Mouse (Mus musculus) liver, embryonic 11.5 days (tissue): Measurements from ENCODE around the gene Txlna. TPM values are rescaled to one million over a fixed set of nuclear protein-coding genes. Genes with fewer than 3 reads are reported as not detected.

Experiments
- ATAC-seq: fragments of 200-750 bp; cut with Nextera tagmentation; replicated peaks from 2 replicates; pipeline ENCODE4 v1.8.0; 2017; ENCODE audit warnings: moderate number of reproducible peaks, mild to moderate bottlenecking, moderate TSS enrichment, moderate library complexity; ENCODE audit not compliant: low FRiP score
- DNase-seq: peaks from one replicate; pipeline ENCODE4 v3.0.0-alpha.2; 2017; ENCODE audit warnings: low spot score
- H3K27ac ChIP-seq: fragments of 300-500 bp; sonication (generic); 2 replicates; pipeline ENCODE4 v1.5.1; 2014; ENCODE audit warnings: mild to moderate bottlenecking, low read depth, low read length, control low read depth
- H3K27me3 ChIP-seq: fragments of 300-500 bp; sonication (generic); replicated peaks from 2 replicates; pipeline ENCODE4 v1.6.1; 2014; ENCODE audit warnings: low read length, mixed read lengths; ENCODE audit not compliant: control insufficient read depth, insufficient read depth
- H3K36me3 ChIP-seq: fragments of 300-500 bp; sonication (generic); 2 replicates; pipeline ENCODE4 v1.6.1; 2014; ENCODE audit warnings: mild to moderate bottlenecking, low read length, moderate library complexity, mixed read lengths; ENCODE audit not compliant: control insufficient read depth, insufficient read depth
- H3K4me1 ChIP-seq: fragments of 300-500 bp; sonication (generic); replicated peaks from 2 replicates; pipeline ENCODE4 v1.6.1; 2014; ENCODE audit warnings: low read length, mixed read lengths; ENCODE audit not compliant: control insufficient read depth, insufficient read depth
- H3K4me2 ChIP-seq: fragments of 300-500 bp; sonication (generic); 2 replicates; pipeline ENCODE4 v1.6.1; 2014; ENCODE audit warnings: mild to moderate bottlenecking, control low read depth, moderate library complexity
- H3K4me3 ChIP-seq: fragments of 300-500 bp; sonication (generic); 2 replicates; pipeline ENCODE4 v1.5.1; 2014; ENCODE audit warnings: low read depth, low read length, control low read depth
- H3K9ac ChIP-seq: fragments of 300-500 bp; sonication (generic); 2 replicates; pipeline ENCODE4 v1.6.1; 2014; ENCODE audit warnings: low read depth, low read length, control low read depth
- H3K9me3 ChIP-seq: fragments of 300-500 bp; sonication (generic); 2 replicates; pipeline ENCODE4 v1.6.1; 2016; ENCODE audit warnings: low read length, inconsistent platforms, mixed read lengths; ENCODE audit not compliant: control insufficient read depth
- WGBS: fragments of 180-500 bp; shearing (Covaris S2); extraction: QIAGEN DNeasy Blood & Tissue Kit; methylation state at CpG from one replicate; pipeline ENCODE4 v1.1.7; 2014; 5-methylcytosine and 5-hydroxymethylcytosine counted together
- polyA plus RNA-seq: library from polyadenylated mRNA; unstranded; fragments of >200 nt; fragmentation: Nextera tagmentation; extraction: Ambion mirVana; gene quantifications from 2 replicates; pipeline ENCODE4 v1.2.1, GENCODE M21; 2014

The Txlna gene
- polyA plus RNA-seq, 1 experiment from 2014 or later: 70.6 TPM

DNA sequence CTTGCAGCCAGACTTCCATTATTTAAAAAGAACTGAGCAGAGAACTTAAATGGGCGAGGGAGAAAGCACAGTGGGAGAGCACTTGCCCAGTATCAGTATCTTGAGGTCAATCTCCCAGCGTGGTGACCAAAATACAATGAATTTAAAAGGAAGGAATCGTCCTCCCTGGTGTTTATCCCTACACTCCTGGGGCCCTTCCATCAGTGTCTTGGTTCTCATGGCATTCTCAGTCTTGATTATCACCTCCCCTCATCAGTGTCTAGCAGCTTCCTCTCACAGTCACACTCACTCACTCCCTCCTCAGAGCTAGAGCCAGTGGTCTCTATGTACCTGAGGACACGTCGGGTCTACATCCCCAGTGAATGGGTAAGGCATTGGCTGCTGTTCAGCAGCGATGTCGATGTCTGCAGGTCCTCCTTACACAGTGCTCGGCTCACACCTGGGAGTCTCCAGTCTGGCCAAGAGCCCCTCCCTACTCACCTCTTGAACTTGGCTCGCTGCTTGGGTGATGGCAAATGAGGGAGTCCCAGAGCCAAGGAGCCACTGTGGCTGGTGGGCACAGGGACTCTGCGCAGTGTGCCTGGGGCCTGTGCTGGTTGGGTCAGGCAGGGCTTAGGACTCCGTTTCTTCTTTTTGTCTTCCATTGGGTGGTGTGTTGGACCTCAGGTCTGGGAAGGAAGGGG, 18.6 kb downstream of the Txlna start:
- ATAC-seq (no peak), DNase-seq (no peak)
- Histone ChIP-seq H3K4me2 (peak overlapping the region; percentile 73), H3K9ac (no peak overlapping the region), H3K27me3 (no peaks in the 10 kb centered on the region), H3K9me3 (no peaks in the 10 kb centered on the region), H3K4me3 (no peak overlapping the region), H3K4me1 (peaks cover 25% of the 10 kb centered on the region), H3K27ac (no peak overlapping the region), H3K36me3 (peaks cover 6% of the 10 kb centered on the region; the same call in 1 of the 2 replicates)
- 77% methylated on average over 11 of the region's 11 CpGs for WGBS

DNA sequence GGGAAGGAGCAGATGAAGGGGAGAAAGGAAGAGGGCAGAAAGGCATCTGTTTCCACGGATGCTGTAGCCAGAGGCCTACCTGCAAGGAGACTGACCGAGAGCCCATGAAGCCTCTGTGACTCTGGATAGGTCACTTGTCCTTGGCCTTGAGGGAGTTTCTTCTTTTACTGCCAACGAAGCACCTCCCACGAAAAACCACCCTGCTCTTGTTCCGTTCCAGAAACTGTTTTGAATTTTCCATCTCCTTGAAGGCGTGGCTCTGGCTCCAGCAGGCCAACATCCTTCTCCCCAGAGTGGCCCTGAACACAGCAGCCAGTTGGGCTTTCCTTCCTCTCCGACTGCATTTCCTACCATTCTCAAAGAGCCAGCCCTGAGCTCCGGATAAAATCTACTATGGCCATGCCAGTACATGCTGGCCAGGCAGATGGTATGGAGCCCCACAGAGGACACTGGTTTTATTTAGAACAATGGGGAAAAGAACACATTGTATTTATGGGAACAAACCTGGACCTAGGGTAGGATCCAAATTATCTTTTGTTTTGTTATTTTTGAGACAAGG, 19.5 kb downstream of the Txlna start:
- peaks cover 25% of the 10 kb centered on the region for H3K4me1 ChIP-seq
- no peak overlapping the region for H3K27ac ChIP-seq
- 78% methylated on average over 8 of the region's 8 CpGs for WGBS

DNA sequence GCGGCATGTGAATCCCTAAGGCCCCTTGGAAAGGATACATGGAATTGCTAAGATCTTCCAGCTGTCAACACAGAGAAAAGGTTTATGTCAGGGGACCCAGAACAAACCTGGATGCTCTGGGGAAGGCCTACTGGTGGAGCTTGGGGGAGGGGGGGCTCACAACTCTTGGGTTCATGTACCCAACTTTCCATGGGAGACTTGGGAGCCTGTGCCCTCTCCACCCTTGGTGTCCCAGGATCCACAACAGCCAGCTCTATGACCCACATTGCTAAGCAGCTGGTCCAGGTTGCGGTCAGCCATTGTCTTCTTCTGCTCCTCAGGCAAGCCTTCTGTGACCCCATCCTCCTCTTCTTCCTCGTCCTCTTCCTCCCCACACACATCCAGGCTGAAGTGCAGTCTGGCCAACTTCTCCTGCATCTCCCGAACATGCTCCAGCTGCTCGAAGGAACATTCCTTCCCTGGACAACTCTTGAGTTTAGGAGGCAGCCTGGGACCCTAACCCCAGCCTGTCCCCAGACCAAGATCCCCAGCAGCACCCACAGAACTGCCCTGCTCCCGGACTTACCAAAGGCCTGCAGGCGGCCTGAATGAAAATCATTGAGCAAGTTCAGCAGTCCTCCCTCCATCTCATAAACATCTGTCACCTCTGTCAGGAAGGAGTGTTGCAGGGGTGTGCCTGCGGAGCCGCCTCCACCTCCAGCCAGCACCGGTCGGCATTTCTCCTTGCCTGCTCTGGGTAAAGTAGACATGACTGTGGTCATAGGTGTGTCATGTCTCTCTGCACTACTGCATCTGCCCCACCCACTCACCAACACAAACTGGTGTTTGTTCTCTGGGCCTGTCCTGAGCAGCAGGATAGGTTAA, 20.2 kb downstream of the Txlna start:
- H3K27ac ChIP-seq: no peak overlapping the region

More for the DNA sequence above, 19.5 kb downstream of the Txlna start:
- DNase-seq (no peak), ATAC-seq (no peak)
- Histone ChIP-seq H3K27me3 (no peaks in the 10 kb centered on the region), H3K4me3 (no peak overlapping the region), H3K9ac (no peak overlapping the region), H3K36me3 (peaks cover 7% of the 10 kb centered on the region; the same call in 1 of the 2 replicates), H3K9me3 (no peaks in the 10 kb centered on the region), H3K4me2 (no peak overlapping the region)

GRCm38 (mm10) chr4:129618786-129619691, 21.8 kb downstream of the Txlna start, which contains the start of gene Iqcc:
Gene Iqcc (minus strand): TSS chr4:129619099.
- Histone ChIP-seq H3K36me3 (peaks cover 7% of the 10 kb centered on the region; the same call in 1 of the 2 replicates), H3K27ac (peak within 1 kb of the TSS; percentile 83), H3K27me3 (no peaks in the 10 kb centered on the region), H3K9me3 (no peaks in the 10 kb centered on the region), H3K9ac (peak within 1 kb of the TSS; percentile 88), H3K4me1 (peaks cover 9% of the 10 kb centered on the region), H3K4me3 (peak within 1 kb of the TSS; percentile 78), H3K4me2 (peak within 1 kb of the TSS; percentile 96)
- WGBS: 5% methylated on average over 43 of the region's 44 CpGs
- ATAC-seq (peak; percentile 87), DNase-seq (peak; percentile 91)

More for the DNA sequence above, 20.2 kb downstream of the Txlna start:
- H3K9ac ChIP-seq: no peak overlapping the region; the same call in 1 of the 2 replicates
- H3K4me2 ChIP-seq: no peak overlapping the region
- H3K4me1 ChIP-seq: peaks cover 22% of the 10 kb centered on the region
- H3K36me3 ChIP-seq: peaks cover 7% of the 10 kb centered on the region; the same call in 1 of the 2 replicates
- 75% methylated on average over 11 of the region's 11 CpGs for WGBS
- H3K9me3 ChIP-seq: no peaks in the 10 kb centered on the region
- no peaks in the 10 kb centered on the region for H3K27me3 ChIP-seq
- DNase-seq (no peak), ATAC-seq (no peak)
- H3K4me3 ChIP-seq: no peak overlapping the region

- Histone ChIP-seq H3K9ac (peak overlapping the region; percentile 88), H3K36me3 (peaks cover 7% of the 10 kb centered on the region; the same call in 1 of the 2 replicates), H3K9me3 (no peaks in the 10 kb centered on the region), H3K27ac (no peak overlapping the region), H3K4me2 (peak overlapping the region; percentile 96), H3K27me3 (no peaks in the 10 kb centered on the region), H3K4me1 (peaks cover 7% of the 10 kb centered on the region), H3K4me3 (peak overlapping the region; percentile 78)
- DNase-seq (no peak), ATAC-seq (no peak)
- WGBS: 91% methylated on average over 5 of the region's 5 CpGs
Observed at GRCm38 (mm10) chr4:129618031-129618430, 22.8 kb downstream of the Txlna start.

GRCm38 (mm10) chr4:129617121-129617641, 23.7 kb downstream of the Txlna start:
- Histone ChIP-seq H3K4me3 (no peak overlapping the region), H3K27ac (no peak overlapping the region), H3K9me3 (no peaks in the 10 kb centered on the region), H3K9ac (no peak overlapping the region), H3K27me3 (no peaks in the 10 kb centered on the region), H3K4me1 (peaks cover 3% of the 10 kb centered on the region), H3K36me3 (peaks cover 6% of the 10 kb centered on the region; the same call in 1 of the 2 replicates), H3K4me2 (peak overlapping the region; percentile 10; the same call in 1 of the 2 replicates)
- no peak for ATAC-seq
- no peak for DNase-seq
- 92% methylated on average over 7 of the region's 7 CpGs for WGBS

DNA sequence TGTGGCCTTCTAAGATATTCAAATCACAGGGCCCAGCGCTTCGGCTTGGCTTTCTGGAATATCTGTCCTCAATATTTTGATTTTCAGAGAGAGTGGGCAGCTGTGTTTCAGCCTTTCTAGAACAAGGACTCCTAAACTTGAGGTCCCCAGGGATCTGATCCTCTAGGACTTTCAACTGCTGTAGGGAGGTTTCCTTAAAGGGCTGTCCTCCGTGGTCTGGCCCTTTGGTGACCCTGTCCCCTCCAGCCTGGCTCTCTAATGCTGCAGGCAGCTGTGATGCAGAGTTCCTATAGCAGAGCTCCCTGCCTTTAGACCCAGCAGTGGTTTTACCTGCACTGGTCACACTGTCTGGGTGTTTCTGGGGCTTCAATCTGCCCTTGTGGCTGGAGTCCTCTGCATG, 24.2 kb downstream of the Txlna start:
- Histone ChIP-seq H3K4me1 (peaks cover 3% of the 10 kb centered on the region), H3K27me3 (no peaks in the 10 kb centered on the region), H3K9ac (no peak overlapping the region), H3K4me2 (no peak overlapping the region), H3K36me3 (peaks cover 5% of the 10 kb centered on the region; the same call in 1 of the 2 replicates), H3K27ac (no peak overlapping the region), H3K4me3 (no peak overlapping the region), H3K9me3 (no peaks in the 10 kb centered on the region)
- WGBS: 95% methylated on average over 3 of the region's 3 CpGs
- no peak for DNase-seq
- ATAC-seq: no peak
